Mouse (Mus musculus) ovary, postnatal 10 days (tissue): ENCODE data around the gene Zc3h18.
A peak's percentile ranks its signal among the peaks of the same experiment; 100 is the strongest.

Source experiments
- DNase-seq: peaks from one replicate; pipeline ENCODE4 v3.0.0; 2022; ENCODE audit warnings: low spot score

The Zc3h18 gene

DNA sequence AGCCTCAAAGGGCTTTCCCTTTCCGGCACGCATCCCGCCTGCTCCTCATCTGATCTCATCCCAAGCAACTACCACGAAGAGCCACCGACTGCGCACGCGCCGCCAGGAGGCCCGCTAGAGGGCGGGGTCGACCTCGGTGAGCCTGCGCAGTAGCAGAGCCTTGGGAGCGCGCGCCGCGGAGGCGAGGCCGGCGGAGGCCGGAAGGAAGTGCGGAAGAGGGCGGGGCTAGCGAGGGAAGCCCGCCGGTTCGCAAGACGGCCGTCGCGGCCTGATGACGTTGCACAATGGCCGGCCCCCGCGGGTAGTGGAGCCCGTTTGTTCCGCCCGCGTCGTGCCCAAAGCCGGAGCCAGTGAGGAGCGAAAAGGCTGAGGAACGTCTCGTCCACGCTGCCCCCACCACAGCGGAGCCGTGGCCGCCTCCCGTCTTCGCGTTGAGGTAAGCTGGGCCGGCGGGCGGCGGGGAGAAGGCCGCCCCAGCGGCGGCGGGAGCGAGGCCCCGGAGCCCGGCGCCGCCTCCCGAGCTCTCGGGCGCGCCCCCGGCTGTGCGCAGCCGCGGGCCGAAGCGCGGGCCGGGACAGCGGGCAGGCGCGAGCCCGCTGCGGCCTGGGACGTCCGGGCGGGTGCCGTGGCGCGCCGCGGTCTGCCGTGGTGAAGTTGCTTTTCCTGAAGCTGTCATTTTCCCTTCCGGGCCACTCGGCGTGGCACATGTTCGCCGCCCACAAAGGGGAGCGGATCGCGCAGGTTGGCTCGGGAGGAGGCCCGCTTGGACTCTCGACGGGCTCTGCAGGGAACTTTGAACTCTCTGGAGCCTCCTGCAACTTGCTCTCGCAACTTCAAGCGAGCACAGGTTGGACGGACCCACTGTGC lies at the start of gene Zc3h18:
Zc3h18 (plus strand) TSS at position 245 of the 867 bp plus-strand sequence.
- DNase-seq: peak; percentile 98

DNA sequence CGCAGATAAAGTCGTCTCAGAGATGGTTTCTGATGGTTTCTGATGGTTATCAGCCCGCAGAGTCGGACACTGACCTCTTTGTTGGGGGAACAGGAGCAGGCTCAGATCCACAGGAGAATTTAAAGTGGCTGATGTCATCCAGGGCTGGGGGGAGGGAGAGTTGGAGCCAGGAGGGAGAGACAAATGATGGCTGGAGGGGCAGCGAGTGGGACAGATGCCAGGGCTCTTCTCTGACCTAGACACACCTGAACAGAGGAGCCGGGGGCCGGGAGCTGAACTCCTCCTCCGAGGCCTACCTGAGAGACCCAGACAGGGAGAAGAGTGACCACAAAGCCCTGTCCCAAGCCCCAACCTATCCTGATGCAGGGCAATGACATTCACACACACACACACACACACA lies 47.3 kb upstream of the Zc3h18 start:
- DNase-seq: no peak

DNA sequence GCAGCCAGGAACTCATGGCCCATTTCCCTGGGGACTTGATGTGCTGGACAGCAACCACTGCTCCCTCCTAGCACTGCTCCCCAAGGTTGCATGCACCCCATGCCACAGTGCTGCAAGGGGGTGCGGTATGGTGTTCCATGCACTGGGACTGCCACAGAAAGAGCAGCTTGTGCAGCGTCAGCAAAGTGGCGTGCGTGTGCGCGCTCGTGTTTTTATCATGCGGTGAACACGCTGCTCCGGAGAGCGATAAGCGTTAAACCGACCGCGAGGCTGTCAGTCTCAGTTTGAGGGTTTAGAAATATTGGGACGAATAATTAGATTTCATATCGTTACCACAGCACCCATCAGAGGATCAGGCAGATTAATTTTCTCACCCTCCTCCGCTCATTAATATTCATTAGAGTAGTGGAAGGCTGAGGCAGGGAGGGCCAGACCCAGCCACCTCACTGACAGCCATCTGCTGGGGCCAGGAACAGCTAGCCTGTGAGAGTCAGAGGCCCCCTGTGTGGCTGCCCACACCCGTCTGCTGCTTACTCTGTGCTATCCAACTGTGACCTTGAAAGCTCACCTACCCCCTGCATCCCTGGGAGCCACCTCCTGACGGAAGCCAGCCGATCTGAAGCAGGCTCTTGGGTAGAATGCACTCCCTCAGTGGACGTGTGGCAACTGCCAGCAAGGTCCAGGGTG lies 46.7 kb upstream of the Zc3h18 start:
- DNase-seq: no peak

DNA sequence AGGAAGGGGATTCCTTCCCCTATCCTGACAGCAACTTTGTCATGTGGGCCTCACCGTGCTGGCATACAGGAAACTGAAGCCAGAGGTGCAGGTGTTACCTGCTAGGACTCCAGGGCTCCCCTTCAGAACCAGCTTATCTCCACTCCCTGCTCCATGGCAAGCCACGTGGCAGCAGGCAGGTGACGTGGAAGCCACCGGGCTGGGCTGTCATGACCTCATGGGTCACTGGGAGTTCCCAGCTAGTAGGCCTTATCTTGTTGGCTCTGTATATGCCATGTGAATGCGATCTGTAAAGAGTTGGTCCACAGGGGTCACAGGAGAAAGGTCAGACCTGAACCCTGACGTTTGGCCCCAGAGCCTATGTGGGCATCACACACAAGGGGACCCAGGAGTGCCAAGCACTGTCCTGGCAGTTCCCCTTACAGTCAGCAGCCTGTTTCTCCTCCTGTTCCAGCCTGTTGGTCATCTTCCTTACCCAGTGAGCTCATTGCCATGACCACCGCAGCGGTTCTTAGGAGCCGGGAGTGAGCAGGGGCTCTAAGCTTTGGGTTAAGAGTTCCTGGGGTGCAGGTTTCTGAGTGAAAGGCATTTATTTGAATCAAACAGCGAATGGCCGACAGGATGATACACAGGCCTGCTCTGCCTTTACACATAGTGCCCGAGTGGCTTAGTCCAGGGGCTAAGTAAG lies 45.8 kb upstream of the Zc3h18 start:
- no peak for DNase-seq

DNA sequence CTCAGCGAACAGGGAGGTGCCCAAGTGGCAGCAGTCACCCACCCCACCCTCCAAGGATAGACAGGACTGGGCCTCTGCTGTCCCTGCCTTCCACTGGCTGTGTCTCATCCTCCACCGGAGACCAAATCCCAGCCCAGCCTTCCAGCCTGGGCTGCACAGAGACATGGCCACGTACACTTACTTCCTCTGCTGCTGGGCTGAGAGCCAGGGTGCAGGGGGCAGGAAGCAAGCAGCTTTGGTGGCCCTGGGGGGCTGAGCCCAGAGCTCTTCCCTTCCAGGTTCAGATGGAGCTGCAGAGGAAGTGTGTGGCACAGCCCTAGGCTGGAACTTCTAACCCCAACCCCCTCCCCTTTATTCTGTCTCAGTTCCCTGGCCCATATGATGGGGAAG lies 45.3 kb upstream of the Zc3h18 start:
- DNase-seq: no peak

DNA sequence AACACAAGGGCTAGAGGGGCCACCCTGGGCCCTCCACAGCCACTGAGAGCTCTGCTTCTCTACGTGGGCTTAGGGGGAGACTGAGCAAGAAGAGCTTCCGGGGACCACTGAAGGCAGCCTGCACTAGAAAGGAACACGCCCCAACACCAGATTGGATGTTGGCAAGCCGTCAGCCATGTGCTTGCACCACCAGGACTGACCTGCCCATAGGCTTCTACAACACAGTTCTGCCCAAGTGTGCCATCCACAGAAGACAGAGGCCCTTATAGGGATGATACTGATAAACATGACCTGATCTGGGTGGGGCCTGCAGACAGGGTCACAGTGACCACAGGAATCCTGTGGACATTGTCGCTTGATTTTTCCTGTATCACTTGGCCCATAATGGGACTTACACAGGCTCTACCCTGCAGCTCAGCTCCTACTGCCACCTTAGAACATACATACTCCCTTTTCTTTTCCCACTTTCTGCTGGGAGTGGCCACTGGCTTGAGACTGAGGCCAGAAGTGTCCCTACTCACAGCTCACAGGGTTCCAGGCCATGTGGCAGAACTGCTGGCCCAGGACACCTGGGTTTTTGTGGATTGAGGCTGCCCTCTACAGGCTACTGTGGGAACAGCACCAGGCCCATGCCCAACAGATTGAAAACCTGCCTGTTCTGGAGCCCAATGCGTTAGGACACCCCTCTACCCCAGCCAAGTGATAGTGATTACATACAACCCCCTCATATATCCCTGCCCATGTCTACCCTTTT lies 43.5 kb upstream of the Zc3h18 start:
- peak; percentile 75 for DNase-seq

DNA sequence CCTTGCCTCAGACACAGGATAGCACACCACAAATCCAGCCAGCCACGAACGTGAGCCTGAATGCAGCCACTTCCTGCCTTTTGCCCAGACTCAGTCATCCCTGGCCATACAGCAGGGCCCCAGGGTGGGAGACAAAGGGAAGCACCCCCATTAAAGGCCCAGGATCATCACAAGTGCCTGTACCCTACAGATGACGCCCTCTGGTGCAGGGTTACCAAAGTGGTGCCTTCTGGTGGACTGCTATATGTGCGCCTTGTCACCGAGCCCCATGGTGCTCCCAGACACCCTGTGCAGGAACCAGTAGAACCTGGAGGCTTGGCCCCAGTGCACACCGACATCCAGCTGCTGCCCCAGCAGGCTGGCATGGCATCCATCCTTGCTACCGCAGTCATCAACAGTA lies 42.9 kb upstream of the Zc3h18 start:
- DNase-seq: no peak

DNA sequence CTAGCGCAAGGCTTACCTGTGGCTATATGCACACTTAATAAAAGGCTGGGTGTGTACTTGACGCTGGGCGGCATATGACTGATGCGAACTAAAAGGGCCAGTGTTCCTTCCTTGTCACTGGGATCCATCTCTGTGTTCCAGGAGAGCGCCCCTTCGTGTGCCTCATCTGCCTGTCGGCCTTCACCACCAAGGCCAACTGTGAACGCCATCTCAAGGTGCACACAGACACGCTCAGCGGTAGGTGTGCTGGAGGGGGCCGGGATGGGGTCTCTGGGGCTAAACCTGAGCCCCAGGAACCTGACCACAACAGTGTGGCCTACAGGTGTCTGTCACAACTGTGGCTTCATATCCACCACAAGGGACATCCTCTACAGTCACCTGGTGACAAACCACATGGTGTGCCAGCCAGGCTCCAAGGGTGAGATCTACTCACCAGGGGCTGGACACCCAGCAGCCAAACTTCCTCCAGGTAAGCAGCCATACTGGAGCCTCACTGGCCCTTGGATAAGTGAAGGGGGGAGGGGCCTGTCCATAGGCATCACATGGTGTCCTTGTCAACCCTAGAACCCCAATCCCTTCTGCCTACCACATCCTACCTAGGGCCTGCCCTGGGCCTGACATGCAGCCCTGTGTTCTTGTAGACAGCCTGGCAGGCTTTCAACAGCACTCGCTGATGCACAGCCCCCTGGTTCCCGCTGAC lies 41.5 kb upstream of the Zc3h18 start:
- no peak for DNase-seq

DNA sequence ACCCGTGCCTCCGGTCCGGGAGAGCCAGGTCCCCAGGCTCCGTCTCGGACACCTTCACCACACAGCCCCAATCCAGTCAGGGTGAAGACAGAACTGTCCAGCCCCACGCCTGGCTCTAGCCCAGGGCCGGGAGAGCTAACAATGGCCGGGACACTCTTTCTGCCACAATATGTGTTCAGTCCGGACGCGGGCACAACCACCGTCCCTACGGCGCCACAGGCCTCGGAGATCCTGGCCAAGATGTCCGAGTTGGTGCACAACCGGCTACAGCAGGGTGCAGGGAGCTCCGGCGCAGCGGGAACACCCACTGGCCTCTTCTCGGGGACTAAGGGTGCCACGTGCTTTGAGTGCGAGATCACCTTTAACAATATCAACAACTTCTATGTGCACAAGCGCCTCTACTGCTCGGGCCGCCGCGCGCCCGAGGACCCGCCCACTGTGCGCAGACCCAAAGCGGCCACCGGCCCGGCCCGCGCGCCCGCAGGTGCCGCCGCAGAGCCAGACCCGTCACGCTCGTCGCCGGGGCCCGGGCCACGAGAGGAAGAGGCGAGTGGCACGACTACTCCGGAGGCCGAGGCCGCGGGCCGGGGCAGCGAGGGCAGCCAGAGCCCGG lies 40.7 kb upstream of the Zc3h18 start:
- no peak for DNase-seq

DNA sequence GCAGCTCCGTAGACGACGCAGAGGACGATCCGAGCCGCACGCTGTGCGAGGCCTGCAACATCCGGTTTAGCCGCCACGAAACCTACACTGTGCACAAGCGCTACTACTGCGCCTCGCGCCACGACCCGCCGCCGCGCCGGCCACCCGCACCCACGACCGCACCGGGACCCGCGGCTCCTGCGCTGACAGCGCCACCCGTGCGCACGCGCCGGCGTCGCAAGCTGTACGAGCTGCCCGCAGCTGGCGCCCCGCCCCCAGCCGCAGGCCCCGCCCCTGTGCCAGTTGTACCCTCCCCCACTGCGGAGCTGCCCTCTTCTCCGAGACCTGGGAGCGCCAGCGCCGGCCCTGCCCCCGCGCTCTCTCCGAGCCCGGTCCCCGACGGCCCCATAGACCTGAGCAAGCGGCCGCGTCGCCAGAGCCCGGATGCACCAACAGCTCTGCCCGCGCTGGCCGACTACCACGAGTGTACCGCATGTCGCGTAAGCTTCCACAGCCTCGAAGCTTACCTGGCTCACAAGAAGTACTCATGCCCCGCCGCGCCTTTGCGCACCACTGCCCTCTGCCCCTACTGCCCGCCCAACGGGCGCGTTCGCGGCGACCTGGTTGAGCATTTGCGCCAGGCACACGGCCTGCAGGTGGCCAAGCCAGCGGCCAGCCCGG lies 40.0 kb upstream of the Zc3h18 start:
- DNase-seq: no peak

DNA sequence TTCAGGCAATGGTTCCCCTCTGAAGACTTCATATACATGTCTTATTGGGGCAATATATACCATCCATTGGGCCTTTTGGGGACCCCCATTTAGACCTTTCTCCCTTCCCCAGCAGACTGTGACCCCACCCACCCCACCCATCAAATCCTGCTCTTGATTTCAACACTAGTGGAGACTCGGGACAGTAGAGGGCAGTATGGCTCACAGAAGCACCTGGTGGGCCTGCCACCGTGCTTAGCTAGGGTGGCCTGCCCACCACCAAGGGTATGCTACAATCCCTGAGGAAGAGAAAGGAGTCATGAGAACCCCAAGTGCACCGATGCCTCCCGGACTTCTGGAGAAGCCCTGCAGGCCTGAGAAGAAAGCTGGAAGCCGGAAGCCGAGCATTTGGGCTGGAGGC lies 37.6 kb upstream of the Zc3h18 start:
- DNase-seq: no peak

DNA sequence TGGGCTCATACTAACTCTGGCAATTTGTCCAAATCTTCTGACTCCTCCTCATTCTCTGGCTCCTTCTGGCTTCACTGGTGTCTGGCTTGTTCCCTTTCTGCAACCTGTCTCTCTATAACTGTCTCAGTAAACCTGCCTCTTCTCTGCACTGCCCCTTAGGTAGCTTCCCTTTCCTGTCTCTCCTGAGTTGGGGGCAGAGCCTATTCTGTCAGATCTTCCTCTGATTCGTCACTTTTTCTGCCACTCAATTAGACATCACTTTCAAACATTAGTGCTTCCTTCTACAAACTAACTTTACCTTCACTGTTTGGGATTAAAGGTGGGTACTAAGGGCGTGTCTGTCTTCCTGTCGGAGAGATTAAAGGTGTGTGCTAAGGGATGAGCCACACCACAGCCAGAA lies 35.6 kb upstream of the Zc3h18 start:
- DNase-seq: no peak

DNA sequence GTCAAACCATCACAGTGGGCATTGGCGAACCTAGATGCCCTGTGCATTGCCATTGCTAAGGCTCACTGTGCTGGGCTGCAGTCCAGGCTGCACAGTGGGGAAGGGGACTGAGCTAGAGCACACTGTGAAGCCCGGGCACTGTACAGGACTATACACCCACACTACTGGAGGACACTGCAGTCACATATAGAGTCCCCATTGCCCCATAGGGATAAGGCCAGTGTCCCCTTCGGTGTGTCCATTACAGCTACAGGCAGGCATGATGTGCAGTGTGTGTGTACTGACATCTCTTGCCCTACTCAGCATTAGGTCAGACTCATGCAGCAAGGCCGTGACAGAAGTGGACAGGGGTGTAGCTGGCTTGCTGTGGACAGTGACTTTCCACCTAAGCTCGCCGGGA lies 34.6 kb upstream of the Zc3h18 start:
- no peak for DNase-seq

DNA sequence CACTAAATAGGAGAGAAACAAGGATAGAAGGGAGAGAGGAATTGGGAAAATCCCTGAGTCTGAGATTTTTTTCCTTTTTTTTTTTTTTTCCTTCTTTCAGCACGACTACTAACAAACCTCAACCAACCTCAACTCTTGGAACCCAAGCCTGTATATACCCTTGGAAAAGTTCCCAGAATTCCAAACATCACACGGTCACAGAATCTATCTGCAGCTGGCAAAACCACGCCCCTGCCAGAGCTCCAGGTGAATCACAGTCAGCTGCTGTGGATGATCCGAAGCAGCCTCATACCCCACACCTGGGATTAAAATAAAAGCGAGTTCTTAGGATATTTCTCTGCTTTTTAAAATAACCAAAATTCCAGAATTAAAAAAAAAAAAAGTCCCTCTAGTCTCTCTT lies 34.0 kb upstream of the Zc3h18 start:
- DNase-seq: no peak

DNA sequence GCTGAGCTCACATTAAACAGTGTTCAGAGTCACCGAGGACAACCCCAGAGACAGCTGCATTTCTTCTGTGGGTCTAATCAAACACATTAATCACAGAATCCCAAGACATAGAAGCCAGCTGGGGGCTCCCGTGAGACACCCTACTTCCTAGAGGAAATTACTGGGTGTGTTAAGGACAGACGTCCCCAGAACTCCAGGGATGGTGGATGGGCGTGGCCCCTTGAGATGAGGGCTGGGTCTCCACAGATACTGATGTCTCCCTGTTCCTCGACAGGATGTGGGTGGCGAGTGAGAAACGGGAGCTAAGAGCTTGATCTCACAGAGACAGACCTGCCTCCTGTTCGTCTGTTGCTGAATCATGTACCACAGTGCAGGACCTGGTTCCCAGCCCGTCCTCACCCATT lies 33.6 kb upstream of the Zc3h18 start:
- no peak for DNase-seq

DNA sequence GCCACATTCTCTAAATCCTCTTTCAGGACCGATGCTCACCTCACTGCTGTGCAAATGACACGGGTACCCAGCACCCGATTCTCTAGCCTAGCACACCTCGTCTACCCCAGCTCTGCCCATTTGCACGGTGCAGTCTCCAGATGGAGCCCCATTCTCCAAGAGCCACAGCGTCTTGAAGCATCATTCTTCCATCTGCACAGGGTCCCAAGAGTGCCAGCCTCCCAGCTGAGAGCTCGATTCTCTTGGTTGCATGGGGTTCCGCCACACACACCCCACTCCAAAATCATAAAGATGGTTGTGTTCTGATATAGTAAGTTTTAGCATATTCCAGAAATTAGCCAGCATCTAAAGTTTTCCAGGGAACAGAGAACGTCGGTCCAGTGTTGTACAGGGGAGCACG lies 33.1 kb upstream of the Zc3h18 start:
- no peak for DNase-seq

DNA sequence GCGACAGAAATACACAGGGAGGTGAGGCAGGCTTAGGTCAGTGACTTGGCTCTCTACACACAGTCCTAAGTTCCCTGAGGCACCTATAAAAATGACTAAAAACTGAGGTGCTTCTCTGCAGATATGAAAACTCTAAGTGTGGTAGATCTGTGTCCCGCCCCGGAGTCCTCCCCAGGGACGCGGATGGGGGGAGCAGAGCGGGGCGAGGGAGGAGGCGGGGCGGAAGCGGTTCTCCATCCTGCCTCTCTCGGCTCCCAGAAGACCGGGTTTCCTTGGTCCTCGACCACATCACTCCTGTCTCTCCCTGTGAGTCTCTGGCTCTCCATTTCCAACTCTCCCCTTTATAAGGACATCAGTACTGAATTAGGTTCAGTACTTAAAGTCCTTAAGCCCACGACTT lies 32.7 kb upstream of the Zc3h18 start:
- no peak for DNase-seq

DNA sequence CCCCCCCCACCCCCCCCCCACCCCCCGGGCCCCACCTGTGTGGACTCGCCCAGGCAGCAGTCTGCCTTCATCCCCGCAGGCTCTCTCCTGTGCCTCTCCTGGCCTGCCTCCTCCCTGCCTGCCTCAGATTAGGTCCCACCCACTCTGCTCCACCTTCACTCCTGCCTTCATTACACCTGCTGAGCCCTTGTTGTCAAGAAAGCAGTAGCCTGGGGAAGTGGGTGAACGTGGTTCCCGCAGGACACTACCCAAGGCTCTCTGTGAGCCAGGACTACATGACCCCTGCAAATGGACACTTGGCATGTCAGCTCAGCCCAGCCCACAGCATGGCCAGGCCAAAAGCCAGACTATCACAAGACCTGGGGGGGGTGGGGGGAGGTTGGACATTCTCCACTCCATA lies 32.2 kb upstream of the Zc3h18 start:
- DNase-seq: no peak

DNA sequence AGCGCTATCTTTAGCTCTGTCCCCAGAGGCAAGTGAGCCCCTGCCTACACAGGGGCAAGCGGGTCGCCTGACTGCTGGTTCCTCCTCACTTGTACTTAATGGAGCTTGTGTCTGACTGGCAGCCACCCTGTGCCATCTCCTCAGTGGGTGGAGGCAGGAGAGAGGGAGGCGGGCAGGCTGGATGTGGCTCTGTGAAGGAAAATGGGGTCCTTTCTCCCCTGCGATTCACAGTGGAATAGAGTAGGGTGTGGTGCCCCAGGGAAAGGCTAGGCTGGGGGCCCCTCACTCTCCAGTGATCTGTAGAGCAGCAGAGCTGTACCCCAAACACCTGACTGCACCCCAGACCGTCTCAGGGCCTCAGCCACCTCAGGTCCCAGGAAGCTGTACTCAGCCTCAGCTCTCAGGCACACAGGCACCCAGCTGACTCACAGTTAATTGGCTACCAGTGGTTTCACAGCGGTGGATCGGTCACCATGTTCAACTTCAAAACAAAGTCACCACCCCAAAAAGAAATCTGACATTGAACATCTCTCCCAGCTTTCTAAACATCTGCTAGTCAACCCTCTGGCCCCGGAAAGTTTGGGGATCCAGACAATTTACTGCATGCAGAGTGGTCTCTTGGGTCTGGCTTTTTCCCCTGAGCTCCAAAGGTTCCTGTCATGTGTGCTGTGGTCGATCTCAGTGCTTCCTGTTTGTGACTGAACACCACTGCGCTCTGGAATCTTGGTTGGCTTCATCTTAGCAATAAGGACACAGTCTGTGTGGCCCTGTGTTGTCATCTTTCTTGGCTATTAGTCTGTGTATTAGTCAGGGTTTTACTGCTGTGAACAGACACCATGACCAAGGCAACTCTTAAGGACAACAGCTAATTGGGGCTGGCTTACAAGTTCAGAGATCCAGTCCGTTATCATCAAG lies 31.0 kb upstream of the Zc3h18 start:
- DNase-seq: no peak
